Mouse (Mus musculus) ES-E14 (cell line): Measurements from ENCODE around the gene Paxx. TPM values are rescaled to one million over a fixed set of nuclear protein-coding genes. Genes with fewer than 3 reads are reported as not detected.

Experiments
- DNase-seq: peaks from one replicate; pipeline ENCODE4 v3.0.0-alpha.2; 2013; ENCODE audit warnings: low read depth, low spot score
- H3K27ac ChIP-seq: 2 replicates; pipeline ENCODE4 v1.5.1; 2012; ENCODE audit warnings: low read depth, mild to moderate bottlenecking, low read length, moderate library complexity, mixed read lengths; ENCODE audit not compliant: poor library complexity, insufficient read depth, severe bottlenecking
- H3K36me3 ChIP-seq: 2 replicates; pipeline ENCODE4 v1.6.1; 2012; ENCODE audit warnings: mild to moderate bottlenecking, low read length, moderate library complexity, mixed read lengths; ENCODE audit not compliant: control insufficient read depth, poor library complexity, insufficient read depth, severe bottlenecking
- H3K4me1 ChIP-seq, 2 experiments: fragments of 150-350 bp in 1 of 2; sonication (generic) in 1 of 2; 2 replicates each; pipeline ENCODE4 v1.6.1; 2012; ENCODE audit warnings: low read length in 2 of 2, mild to moderate bottlenecking in 1 of 2, mixed read lengths in 1 of 2; ENCODE audit not compliant: control insufficient read depth in 2 of 2, insufficient read depth in 2 of 2, poor library complexity in 1 of 2
- H3K4me3 ChIP-seq, 2 experiments: fragments of 150-350 bp in 1 of 2; sonication (generic) in 1 of 2; 2 replicates each; pipeline ENCODE4 v1.5.1; 2012; ENCODE audit warnings: low read length in 2 of 2, low read depth in 1 of 2, mild to moderate bottlenecking in 1 of 2, mixed read lengths in 1 of 2; ENCODE audit not compliant: insufficient read depth in 1 of 2, poor library complexity in 1 of 2, severe bottlenecking in 1 of 2
- H3K9ac ChIP-seq: 2 replicates; pipeline ENCODE4 v1.6.1; 2012; ENCODE audit warnings: low read depth, mild to moderate bottlenecking, low read length, mixed read lengths; ENCODE audit not compliant: poor library complexity, insufficient read depth, severe bottlenecking
- H3K9me3 ChIP-seq: fragments of 150-350 bp; sonication (generic); 2 replicates; pipeline ENCODE4 v1.6.1; 2012; ENCODE audit warnings: low read depth, mild to moderate bottlenecking, low read length; ENCODE audit not compliant: control insufficient read depth, insufficient read depth
- CHD2 ChIP-seq: IDR thresholded peaks from 2 replicates; pipeline ENCODE4 v1.6.1; 2014; ENCODE audit warnings: mild to moderate bottlenecking, low read depth, low read length, inconsistent platforms
- HCFC1 ChIP-seq: IDR thresholded peaks from 2 replicates; pipeline ENCODE4 v1.6.1; 2012; ENCODE audit warnings: low read length, inconsistent platforms, borderline replicate concordance; ENCODE audit not compliant: insufficient read depth
- MAFK ChIP-seq: IDR thresholded peaks from 2 replicates; pipeline ENCODE4 v1.6.1; 2014; ENCODE audit warnings: mild to moderate bottlenecking, low read depth, low read length, inconsistent platforms; ENCODE audit not compliant: insufficient read depth
- ZC3H11A ChIP-seq: IDR thresholded peaks from 2 replicates; pipeline ENCODE4 v1.6.1; 2012; ENCODE audit warnings: low read depth, mild to moderate bottlenecking, inconsistent platforms, low read length, borderline replicate concordance
- ZNF384 ChIP-seq: IDR thresholded peaks from 2 replicates; pipeline ENCODE4 v1.6.1; 2012; ENCODE audit warnings: low read depth, low read length, inconsistent platforms
- in situ Hi-C, 2 experiments: fragments of 600-800 bp; cut with MboI; formaldehyde crosslinking; loops; one replicate each; pipeline ENCODE4 v1.15.1; 2025; ENCODE audit warnings: low sequenced_read_pairs in 2 of 2, inconsistent platforms in 1 of 2; ENCODE audit not compliant: unreplicated experiment in 2 of 2
- total RNA-seq: library from RNA; depleted of rRNA; stranded (reverse); fragments of 300-350 nt; gene quantifications from 2 replicates; pipeline ENCODE4 v1.2.3, GENCODE M21; 2012

Paxx gene
- total RNA-seq, 1 experiment = 4.8 TPM

DNA sequence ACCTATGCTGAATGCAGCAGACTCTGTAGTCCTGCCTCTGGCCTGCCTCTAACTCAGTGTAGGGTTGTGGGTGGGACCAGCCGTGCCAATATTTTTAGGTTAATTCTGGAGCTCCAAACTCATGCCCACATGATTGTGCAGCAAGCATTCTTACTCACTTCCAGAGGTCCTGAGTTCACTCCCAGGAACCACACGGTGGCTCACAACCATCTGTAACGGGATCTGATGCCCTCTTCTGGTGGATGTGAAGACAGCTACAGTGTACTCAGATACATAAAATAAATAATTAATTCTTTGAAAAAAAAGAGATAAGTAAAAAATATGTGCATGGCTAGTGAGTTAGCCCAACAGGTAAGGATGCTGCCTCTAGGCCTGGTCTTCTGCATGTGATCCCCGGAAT, 35.6 kb upstream of the Paxx start:
- in situ Hi-C loops = no loop called here
- TF ChIP-seq ZNF384 (no peak), ZC3H11A (no peak), MAFK (no peak), CHD2 (no peak), HCFC1 (no peak)

DNA sequence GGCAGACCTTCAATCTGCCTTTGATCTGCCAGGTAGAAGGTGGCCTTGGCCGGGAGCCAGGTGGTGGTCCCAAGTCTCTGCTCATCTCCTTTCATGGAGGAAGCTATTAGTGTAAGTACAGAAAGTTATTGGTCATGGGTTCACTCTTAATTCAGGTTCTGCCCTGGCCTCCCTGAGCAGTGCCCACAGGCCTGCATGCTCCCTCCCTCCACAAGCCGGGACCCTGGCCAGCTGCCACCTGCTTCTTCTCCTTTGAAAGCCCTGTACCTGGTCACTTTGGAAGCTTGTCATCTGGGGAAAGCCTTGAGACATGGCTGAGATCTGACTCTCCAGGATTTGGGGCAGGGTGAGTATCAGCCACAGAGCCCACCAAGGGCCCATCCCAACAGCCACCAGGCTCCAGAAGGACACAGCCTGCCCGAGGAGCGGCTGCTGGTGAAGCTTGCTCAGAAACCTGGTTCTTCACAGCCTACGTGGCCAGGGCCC, 32.6 kb upstream of the Paxx start, which contains the start of gene Lcn12:
Lcn12 (minus strand) TSS at position 436 of the 486 bp plus-strand sequence.
- H3K4me3 ChIP-seq = no peak within 1 kb of the TSS
- DNase-seq = no peak
- in situ Hi-C loops = no loop called here
- no peaks in the 10 kb centered on the region for H3K36me3 ChIP-seq
- TF ChIP-seq CHD2 = no peak
- TF ChIP-seq MAFK = no peak
- no peak for TF ChIP-seq ZNF384
- no peak for TF ChIP-seq HCFC1
- no peak for TF ChIP-seq ZC3H11A
- H3K4me1 ChIP-seq = peaks cover 0 to 7% of the 10 kb centered on the region in 2 experiments; a peak in 1 of 4 replicates
- H3K9ac ChIP-seq = no peak within 1 kb of the TSS
- no peaks in the 10 kb centered on the region for H3K9me3 ChIP-seq
- H3K27ac ChIP-seq = no peak within 1 kb of the TSS

More for the DNA sequence above, 35.6 kb upstream of the Paxx start:
- Histone ChIP-seq H3K27ac (no peak overlapping the region), H3K4me3 (no peak overlapping the region), H3K4me1 (peaks cover 0 to 10% of the 10 kb centered on the region in 2 experiments; a peak in 1 of 4 replicates), H3K9ac (no peak overlapping the region), H3K9me3 (no peaks in the 10 kb centered on the region), H3K36me3 (no peaks in the 10 kb centered on the region)
- DNase-seq = no peak

- no peak for TF ChIP-seq HCFC1
- no peak for TF ChIP-seq CHD2
- no peak for TF ChIP-seq ZNF384
- no peak for TF ChIP-seq MAFK
- no peak for TF ChIP-seq ZC3H11A
- in situ Hi-C loops = no loop called here
- no peaks in the 10 kb centered on the region for H3K36me3 ChIP-seq
- no peak for DNase-seq
- H3K9ac ChIP-seq = no peak overlapping the region
- peaks cover 0 to 3% of the 10 kb centered on the region in 2 experiments; a peak in 1 of 4 replicates for H3K4me1 ChIP-seq
- H3K4me3 ChIP-seq = no peak overlapping the region
- H3K27ac ChIP-seq = no peak overlapping the region
- no peaks in the 10 kb centered on the region for H3K9me3 ChIP-seq
Measured at GRCm38 (mm10) chr2:25492988-25493387, 32.1 kb upstream of the Paxx start.

GRCm38 (mm10) chr2:25488671-25489068, 27.8 kb upstream of the Paxx start:
- H3K9ac ChIP-seq = no peak overlapping the region
- in situ Hi-C loops = no loop called here
- TF ChIP-seq HCFC1 = no peak
- TF ChIP-seq MAFK = no peak
- no peak for TF ChIP-seq ZNF384
- TF ChIP-seq ZC3H11A = no peak
- TF ChIP-seq CHD2 = no peak

DNA sequence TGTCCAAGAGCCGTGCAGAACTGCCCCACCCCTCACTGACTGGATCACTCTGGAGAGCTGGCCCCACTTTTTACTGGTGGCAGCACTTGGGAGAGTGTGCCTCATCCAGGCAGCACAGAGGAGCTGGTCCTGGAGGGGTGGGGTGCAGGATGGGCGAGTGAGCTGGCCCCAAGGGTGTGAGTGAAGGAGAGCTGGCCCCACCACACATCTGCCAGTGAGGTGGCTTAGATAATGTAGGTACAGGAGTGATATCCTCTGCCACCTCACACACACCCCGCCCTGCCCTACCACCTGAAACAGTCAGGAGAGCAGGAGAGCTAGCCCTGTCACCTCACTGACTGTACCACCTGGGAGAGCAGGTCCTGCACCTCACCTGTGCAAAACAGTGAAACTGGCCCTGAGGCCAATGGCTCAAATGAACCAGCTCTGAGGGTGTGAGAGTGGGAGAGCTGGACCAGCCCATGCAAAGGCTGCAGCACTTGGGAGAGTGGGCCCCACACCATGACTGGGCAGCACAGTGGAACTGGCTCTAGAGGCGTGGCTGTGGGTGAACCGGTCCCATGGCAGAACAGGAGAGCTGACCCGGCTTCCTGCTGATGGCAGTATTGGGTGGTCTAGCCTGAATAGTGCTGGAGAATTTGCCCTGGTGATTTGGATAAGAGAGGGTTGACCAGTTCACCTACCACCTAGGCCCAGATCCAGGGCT, 27.2 kb upstream of the Paxx start:
- Histone ChIP-seq H3K4me3 (no peak overlapping the region), H3K9me3 (no peaks in the 10 kb centered on the region), H3K4me1 (no peaks in the 10 kb centered on the region), H3K9ac (no peak overlapping the region), H3K27ac (no peak overlapping the region), H3K36me3 (no peaks in the 10 kb centered on the region)
- TF ChIP-seq MAFK (no peak), CHD2 (no peak), ZNF384 (no peak)
- no peak for DNase-seq
- in situ Hi-C loops = no loop called here

More at GRCm38 (mm10) chr2:25488671-25489068, 27.8 kb upstream of the Paxx start:
- Histone ChIP-seq H3K4me1 (no peaks in the 10 kb centered on the region), H3K4me3 (no peak overlapping the region), H3K9me3 (no peaks in the 10 kb centered on the region), H3K36me3 (no peaks in the 10 kb centered on the region), H3K27ac (no peak overlapping the region)
- DNase-seq = no peak
